Mouse (Mus musculus): ENCODE data around the gene Gm34653. TPM values are rescaled to one million over a fixed set of nuclear protein-coding genes. Genes with fewer than 3 reads are reported as not detected.
A peak's percentile ranks its signal among the peaks of the same experiment; 100 is the strongest.
"Not testable (repeated sequence)": the region's sequence is repeated elsewhere in the genome, so short reads cannot be mapped to it uniquely, and the experiment has no call there.

Gene Gm34653
- total RNA-seq, 4 experiments from 2014 or later = not detected

DNA sequence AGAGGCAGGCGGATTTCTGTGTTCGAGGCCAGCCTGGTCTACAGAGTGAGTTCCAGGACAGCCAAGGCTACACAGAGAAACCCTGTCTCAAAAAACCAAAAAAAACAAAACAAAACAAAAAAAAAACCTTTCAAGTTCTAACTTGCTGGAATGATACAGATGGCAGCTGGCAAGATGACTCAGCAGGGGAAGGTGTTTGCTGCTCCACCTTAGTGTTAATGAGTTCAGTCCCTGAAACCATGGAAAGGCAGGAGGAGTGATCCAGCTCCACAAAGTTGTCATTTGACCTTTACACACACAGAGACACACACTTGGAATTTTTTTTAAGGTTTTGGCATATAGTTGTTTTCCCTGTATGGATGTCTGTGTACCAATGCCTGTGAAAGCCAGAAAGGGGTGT, 16.9 kb upstream of the Gm34653 start:
- DNase-seq (ENCODE audit: low spot score in 2 of 2) = not testable (repeated sequence)

DNA sequence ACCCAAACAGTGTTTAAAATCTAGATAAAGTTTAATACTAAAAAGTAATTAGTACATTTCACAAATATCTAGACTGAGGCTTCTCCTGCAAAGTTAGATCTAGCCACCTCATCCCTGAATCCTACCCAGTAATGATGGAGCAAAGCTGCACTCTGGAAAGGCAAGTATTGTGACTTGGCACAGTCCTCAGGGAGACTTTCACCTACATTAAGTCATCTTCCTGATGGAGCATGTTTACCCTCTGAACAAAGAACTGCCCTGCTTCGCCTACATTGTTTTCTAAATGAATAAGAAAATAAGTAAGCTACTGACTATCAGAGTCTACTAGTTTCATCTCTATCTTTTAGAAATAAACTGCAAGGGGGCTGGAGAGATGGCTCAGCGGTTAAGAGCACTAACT, 14.3 kb upstream of the Gm34653 start:
- DNase-seq (ENCODE audit: low spot score in 2 of 2) = no peak

DNA sequence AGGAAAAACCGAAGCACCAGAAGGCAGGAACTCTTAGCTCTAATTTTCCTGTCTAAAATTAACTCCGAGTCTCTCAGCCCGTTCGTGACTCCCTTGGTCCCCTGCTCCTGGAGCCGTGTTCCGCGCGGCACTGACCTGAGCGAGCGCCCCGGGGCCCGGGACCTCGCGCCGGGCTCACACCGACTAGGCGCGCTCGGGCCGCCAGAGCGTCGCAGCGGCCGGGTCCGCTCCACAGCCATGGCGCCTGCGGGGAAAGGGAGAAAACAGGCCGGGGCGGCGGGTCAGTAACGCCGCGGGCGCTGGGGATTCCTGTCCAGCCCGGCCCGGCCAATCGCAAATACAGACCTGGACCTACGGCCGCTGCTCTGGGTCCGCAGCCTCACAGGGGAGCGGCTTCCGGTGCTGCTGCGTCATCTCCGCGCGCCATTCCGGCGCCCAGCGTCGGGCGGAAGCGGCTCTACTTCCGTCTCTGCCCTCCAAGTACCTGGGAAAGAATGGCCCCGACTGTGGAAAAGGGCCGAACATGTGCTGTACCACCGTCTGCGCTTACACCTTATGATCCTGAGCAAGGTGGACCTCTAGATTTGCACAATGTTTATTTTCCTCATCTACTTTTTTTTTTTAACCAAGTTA, 6.9 kb upstream of the Gm34653 start, which contains the start of gene Fbxw2:
Gene Fbxw2, minus strand, starts transcription at position 485 of the 633 bp plus-strand sequence.
- peak; percentile 86 to 89 for DNase-seq (ENCODE audit: low spot score in 2 of 2)

DNA sequence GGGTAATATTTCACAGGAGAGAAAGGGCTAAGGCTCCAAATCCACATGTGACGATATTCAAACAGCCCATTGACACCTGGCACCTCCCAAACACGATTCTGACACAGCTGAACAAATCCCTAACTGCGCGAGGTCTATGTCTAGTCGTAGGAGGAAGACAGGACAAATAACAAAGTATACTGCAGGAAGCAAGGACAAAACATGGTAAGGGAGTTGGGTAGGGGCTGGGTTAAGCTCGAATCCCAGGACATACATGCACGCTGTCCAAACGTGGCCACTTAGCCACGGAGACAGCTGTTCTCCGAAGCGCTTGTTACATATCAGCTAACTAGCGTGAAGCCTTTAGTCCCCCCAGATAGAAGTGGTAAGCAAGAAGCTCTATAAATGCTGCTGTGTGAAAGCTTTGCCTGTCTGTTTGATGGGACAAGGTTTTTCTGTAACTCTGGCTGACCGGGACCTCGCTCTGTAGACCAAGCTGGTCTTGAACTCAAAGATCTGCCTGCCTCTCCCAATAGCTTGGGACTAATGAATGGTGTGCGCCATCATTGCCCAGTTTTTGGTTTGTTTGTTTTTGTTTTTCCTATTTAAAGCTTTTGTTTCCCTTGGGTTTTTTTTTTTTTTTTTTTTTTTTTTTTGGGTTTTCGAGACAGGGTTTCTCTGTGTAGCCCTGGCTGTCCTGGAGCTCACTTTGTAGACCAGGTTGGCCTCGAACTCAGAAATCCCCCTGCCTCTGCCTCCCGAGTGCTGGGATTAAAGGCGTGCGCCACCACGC, 6.2 kb upstream of the Gm34653 start:
- DNase-seq (ENCODE audit: low spot score in 2 of 2) = no peak

DNA sequence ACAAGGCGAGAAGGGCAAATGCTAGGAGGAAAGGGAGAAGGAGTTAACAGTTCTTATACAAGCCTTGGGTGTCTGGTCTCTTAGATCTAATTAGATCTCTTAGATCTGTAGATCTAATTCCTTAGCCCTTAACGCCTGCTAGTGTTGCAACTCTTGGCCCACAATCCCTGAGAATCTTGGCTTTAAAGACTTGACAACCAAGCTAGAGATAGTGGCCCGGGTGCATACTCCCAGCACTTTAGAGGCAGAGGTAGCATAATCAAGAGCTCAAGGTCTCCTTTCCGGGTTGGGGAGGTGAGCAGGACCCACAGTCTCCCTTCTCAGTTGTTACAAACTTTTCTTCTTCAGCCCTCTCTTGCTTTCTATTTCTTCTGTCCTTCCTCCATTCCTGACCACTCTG, 5.2 kb upstream of the Gm34653 start:
- no peak for DNase-seq (ENCODE audit: low spot score in 2 of 2)

DNA sequence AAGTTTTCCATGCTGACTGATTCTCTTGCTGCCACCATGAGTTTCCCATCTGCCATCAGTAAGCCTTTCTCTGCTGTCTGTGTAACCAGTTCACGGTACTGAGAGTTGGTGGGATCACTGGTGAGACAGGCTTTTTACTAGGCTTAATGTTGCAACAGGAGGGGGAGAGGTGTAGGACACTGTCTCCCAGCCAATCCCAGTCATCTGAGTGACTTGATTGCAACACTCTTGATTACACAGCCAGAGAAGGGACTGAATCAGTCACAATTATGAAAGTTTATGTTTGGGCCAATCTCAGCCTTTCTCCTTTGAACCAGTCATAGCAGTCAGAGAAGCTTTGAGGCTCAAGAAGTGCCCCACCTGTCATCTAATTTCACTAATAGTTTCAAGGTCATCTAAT, 4.8 kb upstream of the Gm34653 start:
- DNase-seq (ENCODE audit: low spot score in 2 of 2) = no peak

DNA sequence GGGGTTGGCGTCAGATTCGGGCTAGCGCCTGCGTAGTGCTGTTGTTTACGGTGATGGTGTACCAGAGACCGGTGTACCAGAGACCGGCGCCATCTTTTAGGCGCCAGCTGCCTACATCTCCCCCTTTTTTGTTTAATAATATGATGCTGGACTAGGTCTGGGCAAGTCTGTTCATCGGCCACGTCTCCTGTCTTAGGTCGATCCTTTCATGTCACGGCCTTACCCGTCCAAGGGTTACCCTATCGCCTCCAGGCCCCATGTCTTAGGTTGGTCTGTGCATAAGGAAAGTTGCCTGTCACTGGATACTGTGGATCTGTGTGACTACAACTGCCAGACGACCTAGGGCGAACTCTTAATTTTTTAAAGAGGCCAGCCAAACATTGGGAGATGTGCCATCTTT, 2.7 kb upstream of the Gm34653 start:
- DNase-seq (ENCODE audit: low spot score in 2 of 2) = not testable (repeated sequence)

DNA sequence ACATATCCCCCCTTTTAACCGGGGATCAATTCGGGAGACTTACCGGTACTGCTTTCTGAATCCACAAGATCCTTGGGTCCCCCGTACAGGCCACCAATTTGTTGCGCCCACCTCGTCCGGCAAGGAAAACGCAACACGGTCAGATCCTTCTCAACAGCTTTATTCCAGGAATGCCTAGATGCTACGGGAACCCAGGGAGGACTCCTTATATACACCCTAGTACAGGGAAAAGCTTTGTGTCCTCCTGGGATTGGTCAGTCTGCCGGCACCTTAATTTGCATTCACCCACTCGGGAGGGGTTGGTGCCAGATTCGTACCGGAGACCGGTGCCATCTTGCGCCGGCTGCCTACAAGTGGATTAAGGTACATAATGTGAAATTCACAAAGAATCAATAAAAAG, 817 bp downstream of the Gm34653 start:
- DNase-seq (ENCODE audit: low spot score in 2 of 2) = no peak

DNA sequence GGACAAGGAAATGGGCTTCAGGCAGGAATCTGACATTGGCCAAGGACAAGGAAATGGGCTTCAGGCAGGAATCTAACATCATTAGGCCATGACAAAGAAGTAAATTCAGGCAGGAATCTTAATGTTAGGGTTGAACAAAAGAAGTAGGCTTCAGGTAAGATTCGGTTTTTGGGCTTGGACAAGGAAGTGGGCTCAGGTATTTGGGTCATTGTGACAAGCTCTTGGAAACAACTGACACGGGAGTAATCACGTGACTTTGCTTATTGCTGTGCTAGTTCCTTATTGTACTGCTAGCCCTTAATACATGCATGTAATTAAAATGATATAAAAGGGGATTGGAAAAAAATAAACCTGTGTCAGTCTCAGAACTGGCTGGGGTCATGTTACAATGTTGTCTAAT, 2.9 kb downstream of the Gm34653 start:
- no peak for DNase-seq (ENCODE audit: low spot score in 2 of 2)

DNA sequence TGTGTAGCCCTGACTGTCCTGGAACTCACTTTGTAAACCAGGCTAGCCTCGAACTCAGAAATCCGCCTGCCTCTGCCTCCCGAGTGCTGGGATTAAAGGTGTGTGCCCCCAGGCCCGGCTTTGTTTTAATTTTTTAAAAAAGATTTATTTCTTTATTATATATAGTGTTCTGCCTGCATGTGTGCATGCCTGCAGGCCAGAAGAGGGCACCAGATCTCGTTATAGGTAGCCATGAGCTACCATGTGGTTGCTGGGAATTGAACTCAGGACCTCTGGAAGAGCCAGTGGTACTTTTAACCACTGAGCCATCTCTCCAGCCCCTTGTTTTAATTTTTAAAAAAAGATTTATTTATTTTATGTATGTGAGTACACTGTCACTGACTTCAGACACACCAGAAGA, 7.3 kb downstream of the Gm34653 start:
- not testable (repeated sequence) for DNase-seq (ENCODE audit: low spot score in 2 of 2)

DNA sequence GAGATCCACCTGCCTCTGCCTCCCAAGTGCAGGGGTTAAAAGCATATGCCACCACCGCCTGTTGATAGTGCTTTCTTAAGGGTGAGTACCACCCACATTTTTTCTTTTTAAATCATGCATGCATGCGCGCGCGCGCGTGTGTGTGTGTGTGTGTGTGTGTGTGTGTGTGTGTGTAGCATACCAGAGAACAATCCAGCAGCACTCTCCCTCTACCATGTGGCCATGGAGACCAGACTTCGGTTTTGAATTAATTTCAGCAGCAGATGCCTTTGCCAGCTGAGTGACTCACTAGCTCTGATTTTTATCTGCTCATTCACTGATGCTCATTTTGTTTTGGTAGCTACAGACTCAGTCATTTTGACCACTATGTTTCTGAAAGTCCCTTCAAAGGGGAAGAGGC, 8.9 kb downstream of the Gm34653 start:
- DNase-seq (ENCODE audit: low spot score in 2 of 2) = peak; percentile 71 to 75

DNA sequence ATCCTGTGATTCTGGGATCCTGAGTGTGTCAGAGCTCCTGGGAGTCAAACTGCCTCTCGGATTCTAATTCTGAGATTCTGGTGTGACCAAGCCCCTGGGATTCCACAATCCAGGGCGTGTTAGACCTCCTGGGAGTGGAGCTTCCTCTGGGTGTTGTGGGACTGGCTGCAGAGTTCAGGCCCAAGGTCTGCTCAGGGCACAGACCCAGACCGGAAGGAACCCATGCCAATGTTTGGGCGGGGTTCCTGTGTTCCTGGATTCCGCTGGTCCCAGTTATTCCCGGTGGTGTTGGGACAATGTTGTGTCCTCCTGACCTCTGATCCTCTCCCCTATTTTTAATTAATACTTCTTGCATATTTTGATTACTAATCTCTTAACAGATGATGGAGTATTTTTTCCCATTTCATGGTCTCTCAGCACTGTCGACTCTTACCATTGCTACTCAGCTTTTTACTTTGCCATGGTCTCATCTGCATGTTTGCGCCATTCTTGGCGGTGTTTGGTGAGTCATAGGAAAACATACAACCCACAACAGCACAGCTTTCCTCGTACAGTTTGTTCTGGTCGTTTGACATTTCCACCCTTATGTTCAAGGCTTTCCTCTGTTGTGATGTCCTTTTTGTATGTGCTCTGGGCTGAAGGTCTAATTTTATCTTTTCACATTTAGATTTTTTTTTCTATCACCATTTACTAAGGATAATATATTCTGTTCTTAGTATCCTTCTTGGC, 10.6 kb downstream of the Gm34653 start:
- DNase-seq (ENCODE audit: low spot score in 2 of 2) = no peak

DNA sequence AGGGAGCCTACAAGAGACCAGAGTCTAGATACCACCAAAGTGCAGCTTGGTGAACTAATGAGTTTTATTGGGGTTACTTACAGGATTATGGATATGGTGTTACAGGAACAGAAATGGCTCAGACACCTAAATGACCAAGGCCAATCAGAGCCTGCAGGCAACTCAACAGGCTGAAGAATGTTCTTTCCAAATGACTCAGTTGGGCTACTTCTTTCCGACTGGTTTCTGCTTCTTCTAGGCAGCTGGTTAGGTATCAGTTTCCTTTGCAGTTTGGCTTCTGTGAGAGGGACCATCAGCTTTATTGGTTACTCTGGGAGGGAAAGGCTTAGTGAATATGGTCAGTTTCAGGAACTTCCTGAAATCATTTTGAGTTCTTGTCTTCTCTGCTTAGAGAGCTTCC, 14.9 kb downstream of the Gm34653 start:
- DNase-seq (ENCODE audit: low spot score in 2 of 2) = no peak

DNA sequence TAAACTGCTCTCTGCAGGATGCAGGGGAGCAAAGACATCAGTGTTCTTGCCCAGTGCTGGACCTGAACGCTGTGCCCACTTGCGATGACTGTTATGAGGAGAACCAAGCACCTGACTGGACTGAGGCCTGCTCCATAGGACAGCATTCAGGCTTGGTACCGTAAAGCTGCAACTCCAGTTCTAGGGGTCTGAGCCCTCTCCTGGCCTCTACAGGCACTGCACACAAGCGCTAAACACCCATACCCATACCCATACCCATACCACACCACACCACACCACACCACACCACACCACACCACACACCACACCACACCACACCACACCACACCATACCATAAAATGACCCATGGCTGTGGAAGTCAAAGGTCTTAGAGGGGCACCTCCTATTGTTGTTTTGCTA, 22.5 kb downstream of the Gm34653 start:
- DNase-seq (ENCODE audit: low spot score in 2 of 2) = no peak

DNA sequence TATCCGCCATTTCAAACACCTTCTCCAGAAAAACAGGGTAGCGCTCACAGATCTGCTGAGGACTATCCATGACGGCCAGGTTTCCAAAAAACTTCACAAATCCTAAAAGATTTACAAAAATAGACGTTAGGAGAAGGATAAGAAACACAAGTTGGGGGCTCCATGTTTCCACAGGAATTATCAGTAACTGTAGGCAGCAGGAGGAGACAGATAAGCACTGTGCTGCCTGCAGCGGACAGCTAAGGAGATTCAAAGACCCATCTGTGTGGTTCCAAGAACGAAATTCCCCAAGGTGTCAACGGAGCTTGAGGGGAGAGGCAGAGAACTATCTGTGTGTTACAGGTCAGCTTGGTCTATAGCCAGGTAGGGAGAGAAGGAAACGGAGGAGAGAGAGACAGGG, 24.9 kb downstream of the Gm34653 start:
- no peak for DNase-seq (ENCODE audit: low spot score in 2 of 2)

DNA sequence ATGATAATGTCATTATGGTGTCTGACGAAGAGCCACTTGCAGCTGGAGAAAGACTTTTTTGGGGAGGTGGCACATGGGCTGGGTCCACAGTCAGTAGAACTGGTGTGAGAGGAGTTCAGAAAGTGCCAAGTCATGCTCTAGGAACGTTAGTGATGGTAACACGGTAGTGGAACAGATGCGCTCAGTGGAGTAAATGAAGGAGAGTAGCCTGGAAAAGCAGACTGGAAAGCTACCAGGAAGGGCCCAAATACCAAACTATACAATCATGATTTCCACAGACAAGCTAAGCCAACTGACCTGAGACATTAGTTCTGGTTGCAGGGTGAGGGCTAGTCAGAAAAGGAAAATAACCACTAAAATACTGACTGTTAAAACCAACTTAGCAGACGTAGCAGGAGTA, 36.9 kb downstream of the Gm34653 start:
- no peak for DNase-seq (ENCODE audit: low spot score in 2 of 2)

DNA sequence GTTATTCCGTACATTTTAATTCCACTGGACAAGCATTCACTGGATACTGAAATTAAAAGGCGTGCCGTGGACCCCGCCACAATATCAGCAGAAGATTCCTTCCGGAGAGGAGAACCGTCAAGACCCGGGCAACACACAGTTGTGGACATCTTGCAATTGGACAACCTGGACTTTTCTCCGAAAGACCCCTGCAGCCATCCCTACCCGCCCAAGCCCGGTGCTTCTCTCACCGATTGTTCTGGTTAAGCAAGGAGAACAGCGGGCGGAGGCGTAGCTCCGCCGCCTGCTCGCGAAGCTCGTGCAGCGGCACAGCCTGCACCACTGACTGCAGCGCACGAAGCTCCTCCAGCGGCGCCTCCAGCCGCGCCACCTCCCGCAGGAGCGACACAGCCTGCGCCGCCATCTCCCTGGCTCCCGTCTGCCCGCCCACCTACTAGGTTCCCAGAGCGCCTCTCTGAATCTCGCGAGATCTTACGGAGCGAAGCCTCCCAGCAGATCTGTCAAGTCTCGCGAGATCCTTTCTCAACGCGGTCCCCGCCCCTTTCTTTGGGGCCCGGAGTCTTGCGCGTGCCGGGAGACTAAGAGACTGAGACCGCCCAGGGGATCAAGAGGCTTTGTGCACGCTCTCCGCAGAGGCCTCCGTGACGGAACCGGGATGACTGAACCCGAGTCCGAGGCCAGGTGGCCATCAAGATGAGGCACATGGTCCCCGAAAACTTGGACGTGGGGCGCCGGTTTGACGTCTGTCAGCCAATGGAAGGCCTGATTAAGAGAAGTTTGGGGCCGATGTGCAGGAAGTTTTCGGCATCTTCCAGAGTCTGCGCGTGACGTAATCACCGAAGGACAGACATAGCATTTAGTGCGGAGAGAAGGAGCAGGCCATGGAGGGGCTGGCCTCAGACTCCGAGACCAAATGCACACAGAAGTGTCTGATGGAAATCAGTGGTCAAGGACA, 38.0 kb downstream of the Gm34653 start:
- DNase-seq (ENCODE audit: low spot score in 2 of 2) = peak; percentile 94

DNA sequence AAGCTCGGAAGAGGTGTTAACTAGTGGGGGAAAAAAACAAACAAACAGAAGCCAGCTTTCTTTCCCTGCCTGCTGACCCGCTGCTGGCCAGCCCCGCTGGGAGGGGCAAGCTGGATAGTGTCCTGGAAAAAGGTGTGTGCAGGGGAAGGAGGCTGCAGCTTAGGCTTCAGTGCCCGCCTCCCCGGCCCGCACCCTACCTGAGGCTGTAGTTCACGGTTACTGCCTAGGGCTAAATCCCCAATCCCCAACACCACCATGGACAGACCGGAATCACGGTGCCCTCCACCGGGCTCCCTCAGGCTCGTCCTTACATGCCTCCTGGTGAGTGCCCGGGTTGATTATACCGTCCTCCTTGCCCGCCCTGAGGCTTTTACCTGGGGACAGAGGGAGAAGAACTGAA, 41.5 kb downstream of the Gm34653 start, which contains the start of gene Cutal:
Gene Cutal, plus strand, starts transcription at position 126 of the 400 bp plus-strand sequence.
- no peak for DNase-seq (ENCODE audit: low spot score in 2 of 2)

DNA sequence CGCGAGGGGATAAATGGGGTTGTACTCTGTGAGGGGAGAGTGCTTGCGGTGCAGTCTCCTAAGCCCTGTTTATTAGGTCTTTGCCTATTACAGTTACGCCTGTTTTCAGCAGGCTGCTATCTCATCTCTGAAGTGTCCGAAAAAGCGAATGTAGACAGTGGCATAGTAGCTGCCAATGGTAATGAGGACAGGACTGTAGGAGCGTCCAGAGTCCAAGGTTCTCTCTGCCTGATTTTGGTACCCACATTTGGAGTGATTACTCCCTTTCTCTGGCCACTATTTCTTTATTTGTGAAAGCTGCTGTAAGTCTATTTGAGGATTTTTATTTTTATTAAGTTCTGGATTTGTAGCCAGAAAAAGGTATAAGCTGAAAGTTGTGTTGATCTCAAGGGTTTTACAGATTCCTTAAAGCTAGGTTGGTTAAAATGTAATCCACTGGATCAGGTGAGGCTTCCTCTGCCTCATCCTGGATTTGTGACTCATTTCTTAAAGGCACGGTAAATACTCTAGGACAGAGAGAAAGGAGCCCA, 42.1 kb downstream of the Gm34653 start, which contains the start of gene Psmd5:
Gene Psmd5, minus strand, starts transcription at position 153 of the 530 bp plus-strand sequence.
- no peak for DNase-seq (ENCODE audit: low spot score in 2 of 2)

DNA sequence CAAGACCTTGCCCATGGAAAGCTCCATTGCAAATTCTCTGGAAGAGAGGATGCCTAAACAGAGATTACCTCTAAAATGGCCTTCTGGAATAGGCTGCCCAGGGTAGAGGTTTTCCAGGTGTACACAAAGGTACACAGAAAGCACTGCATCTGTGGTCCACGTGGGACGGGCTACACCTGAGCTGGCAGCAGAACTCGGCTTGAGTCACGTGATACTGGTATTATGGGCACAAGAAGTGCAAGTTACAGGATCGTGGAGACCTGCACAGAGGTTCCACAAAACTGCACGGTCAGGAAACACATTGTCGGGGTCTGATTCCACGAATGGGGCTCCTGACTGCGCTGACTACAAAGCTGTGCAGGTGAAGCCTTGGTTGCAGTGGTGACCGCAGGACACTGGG, 47.2 kb downstream of the Gm34653 start:
- no peak for DNase-seq (ENCODE audit: low spot score in 2 of 2)

DNA sequence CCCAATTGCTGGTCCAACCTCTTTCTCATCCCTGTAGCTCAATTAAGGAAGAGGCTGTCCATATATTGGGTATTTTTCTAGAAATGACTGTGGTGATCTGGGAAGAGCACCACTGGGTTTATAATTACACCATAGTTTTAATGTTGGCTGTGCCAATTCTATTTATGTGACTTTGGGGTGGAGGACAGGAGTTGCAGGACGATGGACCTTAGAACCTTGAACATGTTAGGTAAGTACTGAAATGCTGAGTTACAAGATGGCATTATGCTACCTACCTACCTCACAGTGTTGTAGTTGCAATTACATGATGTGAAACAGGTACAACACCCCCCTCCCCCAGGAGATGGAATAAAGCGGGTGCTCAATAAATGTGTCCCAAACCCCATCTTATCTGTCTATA, 50.0 kb downstream of the Gm34653 start:
- no peak for DNase-seq (ENCODE audit: low spot score in 2 of 2)
